8 mouse cellular contexts compared by ENCODE assay signal in genomic region chr6:28931636-28932327, GRCm38 (mm10).
DNase-seq lines count a peak whose midpoint lies in the region; ATAC-seq lines count a peak whose summit lies in the region.

No protein-coding gene starts in this region.

- peak overlapping the region; percentile 36 for H3K4me3 ChIP-seq in heart, embryonic 16.5 days (ENCODE audit: low read length)
- peak overlapping the region; percentile 18 for H3K4me3 ChIP-seq in brown adipose tissue, adult 24 weeks (ENCODE audit: insufficient read depth, low read depth, low read length)
- peak overlapping the region; percentile 48 for H3K4me3 ChIP-seq in hindbrain, embryonic 10.5 days
- H3K4me3 ChIP-seq in midbrain, embryonic 14.5 days (replicated peaks; ENCODE audit: low read depth, low read length) = no peak overlapping the region

- intact Hi-C loops in heart, postnatal 14 days (cut with DNase I) = no loop called here

- no peak; the same call in 1 of the 2 replicates for ATAC-seq in heart, embryonic 16.5 days (replicated peaks; ENCODE audit: extremely low read depth, insufficient read depth, low FRiP score)
- ATAC-seq in midbrain, embryonic 14.5 days (ENCODE audit: low FRiP score, low TSS enrichment) = peak; percentile 66

- peaks cover 9% of the 10 kb centered on the region for H3K4me1 ChIP-seq in heart, embryonic 16.5 days (ENCODE audit: control insufficient read depth, insufficient read depth, low read length)
- no peaks in the 10 kb centered on the region for H3K4me1 ChIP-seq in brown adipose tissue, adult 24 weeks (ENCODE audit: control insufficient read depth, insufficient read depth, insufficient read length, low read length)
- peaks cover 19% of the 10 kb centered on the region for H3K4me1 ChIP-seq in hindbrain, embryonic 10.5 days (replicated peaks)
- peaks cover 16% of the 10 kb centered on the region for H3K4me1 ChIP-seq in midbrain, embryonic 14.5 days (ENCODE audit: control insufficient read depth, insufficient read depth, low read length)

- no peaks in the 10 kb centered on the region for H3K9me3 ChIP-seq in heart, embryonic 16.5 days (replicated peaks; ENCODE audit: control insufficient read depth, low read length)
- no peaks in the 10 kb centered on the region for H3K9me3 ChIP-seq in hindbrain, embryonic 10.5 days
- no peaks in the 10 kb centered on the region for H3K9me3 ChIP-seq in midbrain, embryonic 14.5 days (ENCODE audit: control insufficient read depth, low read length)

- DNase-seq in heart, postnatal 14 days = no peak
- DNase-seq in hindbrain, embryonic 10.5 days (ENCODE audit: low spot score) = no peak
- peak; percentile 33 for DNase-seq in midbrain, embryonic 14.5 days
- DNase-seq in right cerebral cortex, adult 18-20 months = no peak
- DNase-seq in frontal cortex, postnatal 10 days (ENCODE audit: low spot score in 2 of 2) = no peak
- no peak for DNase-seq in adrenal gland, adult 18-20 months (ENCODE audit: low spot score in 2 of 2)

- no peaks in the 10 kb centered on the region for H3K36me3 ChIP-seq in heart, embryonic 16.5 days (ENCODE audit: control insufficient read depth, insufficient read depth)
- H3K36me3 ChIP-seq in hindbrain, embryonic 10.5 days = no peaks in the 10 kb centered on the region
- no peaks in the 10 kb centered on the region for H3K36me3 ChIP-seq in midbrain, embryonic 14.5 days (ENCODE audit: control insufficient read depth, insufficient read depth, low read length)

- no peaks in the 10 kb centered on the region for H3K27me3 ChIP-seq in heart, embryonic 16.5 days (ENCODE audit: control insufficient read depth, insufficient read depth, low read length)
- no peaks in the 10 kb centered on the region; the same call in 1 of the 2 replicates for H3K27me3 ChIP-seq in hindbrain, embryonic 10.5 days (ENCODE audit: insufficient read depth, poor library complexity, severe bottlenecking)
- H3K27me3 ChIP-seq in midbrain, embryonic 14.5 days (ENCODE audit: control insufficient read depth, insufficient read depth, low read length) = no peaks in the 10 kb centered on the region

- peak overlapping the region; percentile 65 for H3K4me2 ChIP-seq in heart, embryonic 16.5 days (ENCODE audit: low read depth, low read length)
- peak overlapping the region; percentile 53 for H3K4me2 ChIP-seq in midbrain, embryonic 14.5 days (ENCODE audit: low read length)

- under 1% methylated on average over 10 of the region's 13 CpGs for WGBS in heart, embryonic 16.5 days
- 2% methylated on average over 13 of the region's 13 CpGs for WGBS in hindbrain, embryonic 10.5 days
- 3% methylated on average over 12 of the region's 13 CpGs for WGBS in midbrain, embryonic 14.5 days

- H3K9ac ChIP-seq in heart, embryonic 16.5 days (ENCODE audit: low read length) = no peak overlapping the region
- peak overlapping the region; percentile 36; the same call in 1 of the 2 replicates for H3K9ac ChIP-seq in midbrain, embryonic 14.5 days (replicated peaks; ENCODE audit: low read length)

- H3K27ac ChIP-seq in heart, embryonic 16.5 days (ENCODE audit: low read length) = no peak overlapping the region
- no peak overlapping the region for H3K27ac ChIP-seq in brown adipose tissue, adult 24 weeks (replicated peaks; ENCODE audit: low read depth, low read length)
- H3K27ac ChIP-seq in hindbrain, embryonic 10.5 days = peak overlapping the region; percentile 68
- peak overlapping the region; percentile 49 for H3K27ac ChIP-seq in midbrain, embryonic 14.5 days (replicated peaks; ENCODE audit: low read depth, low read length)

Comparison
In these comparisons a context has a peak if more than half of its experiments do, and no peak if none do; other contexts are left out.
1. H3K27ac ChIP-seq: peak in hindbrain, embryonic 10.5 days (single experiment) and midbrain, embryonic 14.5 days (single experiment); none in heart, embryonic 16.5 days (single experiment) and brown adipose tissue, adult 24 weeks (single experiment).